Mouse (Mus musculus): ENCODE measurements around the gene H2al1c.

- TF ChIP-seq CTCF (IDR thresholded peaks at IDR 0.05; ENCODE audit: low read depth, low read length) = no peak
- TF ChIP-seq POLR2A (IDR thresholded peaks at IDR 0.05; ENCODE audit: extremely low read depth, insufficient read depth, low read length) = no peak
These were observed 16.2 kb upstream of the H2al1c start for GRCm38 (mm10) chrX:11289244-11289643.

Data from liver, adult 2 months (tissue).